9 mouse cellular contexts compared by ENCODE assay signal in genomic region chr13:48732168-48732841, GRCm38 (mm10).
A peak's percentile ranks its signal among the peaks of the same experiment; 100 is the strongest.
DNase-seq lines count a peak whose midpoint lies in the region; ATAC-seq lines count a peak whose summit lies in the region.
"Had no signal": no experiment of that assay in that cellular context is flagged by ENCODE, and none has a peak within 500 bp of the region (broad histone marks: within the 10 kb centered on the region; RNA-seq: fewer than 3 reads in every experiment).

No protein-coding gene starts in this region.

- H3K4me1 ChIP-seq in embryonic facial prominence, embryonic 10.5 days = peaks cover 76% of the 10 kb centered on the region
- H3K4me1 ChIP-seq in hindbrain, embryonic 11.5 days (replicated peaks; ENCODE audit: control insufficient read depth, insufficient read depth, low read length) = peaks cover 8% of the 10 kb centered on the region
- H3K4me1 ChIP-seq in limb, embryonic 13.5 days = peaks cover 42% of the 10 kb centered on the region
- peaks cover 18% of the 10 kb centered on the region for H3K4me1 ChIP-seq in midbrain, embryonic 15.5 days

- peak; percentile 34 for DNase-seq in CD4-positive helper T cell, adult 2 months (ENCODE audit: low read depth, low spot score)
- peak; percentile 3 for DNase-seq in T-cell, adult 2 months (ENCODE audit: low spot score)
- peak; percentile 90 for DNase-seq in embryonic facial prominence, embryonic 10.5 days (ENCODE audit: low spot score)
- DNase-seq in hindbrain, embryonic 11.5 days (ENCODE audit: low spot score) = peak; percentile 71
- DNase-seq in urinary bladder, postnatal 25 days (ENCODE audit: low spot score) = peak; percentile 18
- DNase-seq in right cerebral cortex, adult 18-20 months = no peak

- H3K27me3 ChIP-seq in embryonic facial prominence, embryonic 10.5 days (replicated peaks; ENCODE audit: low read depth, poor library complexity, severe bottlenecking) = peaks cover 94% of the 10 kb centered on the region
- peaks cover 39% of the 10 kb centered on the region for H3K27me3 ChIP-seq in hindbrain, embryonic 11.5 days (ENCODE audit: control insufficient read depth, insufficient read depth, low read length)
- peaks cover 92% of the 10 kb centered on the region for H3K27me3 ChIP-seq in limb, embryonic 13.5 days
- H3K27me3 ChIP-seq in midbrain, embryonic 15.5 days (replicated peaks) = peaks cover 45% of the 10 kb centered on the region

- 1% methylated on average over 29 of the region's 29 CpGs for WGBS in embryonic facial prominence, embryonic 10.5 days
- 2% methylated on average over 29 of the region's 29 CpGs for WGBS in hindbrain, embryonic 11.5 days
- 1% methylated on average over 29 of the region's 29 CpGs for WGBS in limb, embryonic 13.5 days
- 3% methylated on average over 29 of the region's 29 CpGs for WGBS in midbrain, embryonic 15.5 days

- H3K4me3 ChIP-seq in embryonic facial prominence, embryonic 10.5 days = peak overlapping the region; percentile 51
- no peak overlapping the region for H3K4me3 ChIP-seq in hindbrain, embryonic 11.5 days (ENCODE audit: low read depth, low read length)
- H3K4me3 ChIP-seq in limb, embryonic 13.5 days = peak overlapping the region; percentile 37
- H3K4me3 ChIP-seq in midbrain, embryonic 15.5 days = no peak overlapping the region
- H3K4me3 ChIP-seq: erythroblast, embryonic 14.5 days had no signal

- H3K9me3 ChIP-seq in embryonic facial prominence, embryonic 10.5 days = no peaks in the 10 kb centered on the region
- H3K9me3 ChIP-seq in hindbrain, embryonic 11.5 days (ENCODE audit: control insufficient read depth, low read length) = no peaks in the 10 kb centered on the region
- no peaks in the 10 kb centered on the region for H3K9me3 ChIP-seq in limb, embryonic 13.5 days
- no peaks in the 10 kb centered on the region for H3K9me3 ChIP-seq in midbrain, embryonic 15.5 days

- no peaks in the 10 kb centered on the region for H3K36me3 ChIP-seq in embryonic facial prominence, embryonic 10.5 days (replicated peaks)
- no peaks in the 10 kb centered on the region for H3K36me3 ChIP-seq in hindbrain, embryonic 11.5 days (ENCODE audit: control insufficient read depth, insufficient read depth, low read length)
- no peaks in the 10 kb centered on the region for H3K36me3 ChIP-seq in limb, embryonic 13.5 days
- no peaks in the 10 kb centered on the region for H3K36me3 ChIP-seq in midbrain, embryonic 15.5 days (replicated peaks)

- peak overlapping the region; percentile 19; the same call in 1 of the 2 replicates for H3K4me2 ChIP-seq in hindbrain, embryonic 11.5 days (replicated peaks; ENCODE audit: low read depth, low read length)
- peak overlapping the region; percentile 66 for H3K4me2 ChIP-seq in limb, embryonic 13.5 days (replicated peaks)
- peak overlapping the region; percentile 26 for H3K4me2 ChIP-seq in midbrain, embryonic 15.5 days

- peak; percentile 67 for ATAC-seq in hindbrain, embryonic 11.5 days (ENCODE audit: low FRiP score)
- no peak for ATAC-seq in limb, embryonic 13.5 days (ENCODE audit: low FRiP score, low read depth)
- ATAC-seq in midbrain, embryonic 15.5 days (replicated peaks) = no peak

- peak overlapping the region; percentile 45 for H3K27ac ChIP-seq in embryonic facial prominence, embryonic 10.5 days (replicated peaks)
- no peak overlapping the region for H3K27ac ChIP-seq in hindbrain, embryonic 11.5 days (ENCODE audit: low read depth, low read length)
- H3K27ac ChIP-seq in limb, embryonic 13.5 days = no peak overlapping the region
- H3K27ac ChIP-seq in midbrain, embryonic 15.5 days = no peak overlapping the region

- no peak overlapping the region for H3K9ac ChIP-seq in hindbrain, embryonic 11.5 days (ENCODE audit: low read depth, low read length)
- H3K9ac ChIP-seq in limb, embryonic 13.5 days = 0 out of 2 replicates have a peak overlapping the region, but pooled peaks have one; percentile 8
- no peak overlapping the region for H3K9ac ChIP-seq in midbrain, embryonic 15.5 days

Comparison
In these comparisons a context has a peak if more than half of its experiments do, and no peak if none do; other contexts are left out.
1. H3K4me3 ChIP-seq: peak in embryonic facial prominence, embryonic 10.5 days (single experiment) and limb, embryonic 13.5 days (single experiment); none in hindbrain, embryonic 11.5 days (single experiment) and midbrain, embryonic 15.5 days (single experiment).
2. Peak in every context shown above with its lines, with median percentiles within 50 percentile points of each other: H3K4me2 ChIP-seq.